Mouse (Mus musculus) hindbrain, embryonic 14.5 days (tissue): Measurements from ENCODE around the gene Plvap. TPM values are rescaled to one million over a fixed set of nuclear protein-coding genes. Genes with fewer than 3 reads are reported as not detected.

Experiments
- ATAC-seq: fragments of 200-750 bp; cut with Nextera tagmentation; 2 replicates; pipeline ENCODE4 v1.8.0; 2017; ENCODE audit warnings: moderate number of reproducible peaks, mild to moderate bottlenecking, moderate TSS enrichment, moderate library complexity; ENCODE audit not compliant: low FRiP score
- DNase-seq: peaks from one replicate; pipeline ENCODE4 v3.0.0-alpha.2; 2015; ENCODE audit warnings: low spot score
- H3K27ac ChIP-seq: fragments of 300-500 bp; sonication (generic); 2 replicates; pipeline ENCODE4 v1.5.1; 2014; ENCODE audit warnings: mild to moderate bottlenecking, moderate library complexity
- H3K27me3 ChIP-seq: fragments of 300-500 bp; sonication (generic); 2 replicates; pipeline ENCODE4 v1.6.1; 2014; ENCODE audit warnings: mild to moderate bottlenecking, low read length, mixed read lengths; ENCODE audit not compliant: control insufficient read depth, insufficient read depth
- H3K36me3 ChIP-seq: fragments of 300-500 bp; sonication (generic); replicated peaks from 2 replicates; pipeline ENCODE4 v1.6.1; 2014; ENCODE audit not compliant: control insufficient read depth, insufficient read depth
- H3K4me1 ChIP-seq: fragments of 300-500 bp; sonication (generic); replicated peaks from 2 replicates; pipeline ENCODE4 v1.6.1; 2014; ENCODE audit warnings: antibody characterized with exemption, low read length, mixed read lengths; ENCODE audit not compliant: control insufficient read depth, insufficient read depth
- H3K4me2 ChIP-seq: fragments of 300-500 bp; sonication (generic); replicated peaks from 2 replicates; pipeline ENCODE4 v1.6.1; 2014; ENCODE audit warnings: mild to moderate bottlenecking, moderate library complexity
- H3K4me3 ChIP-seq: fragments of 300-500 bp; sonication (generic); replicated peaks from 2 replicates; pipeline ENCODE4 v1.5.1; 2014; ENCODE audit warnings: mild to moderate bottlenecking, low read length
- H3K9ac ChIP-seq: fragments of 300-500 bp; sonication (generic); 2 replicates; pipeline ENCODE4 v1.6.1; 2014
- H3K9me3 ChIP-seq: fragments of 300-500 bp; sonication (generic); 2 replicates; pipeline ENCODE4 v1.6.1; 2016; ENCODE audit warnings: low read length; ENCODE audit not compliant: control insufficient read depth
- WGBS: fragments of 180-500 bp; shearing (Covaris S2); extraction: QIAGEN DNeasy Blood & Tissue Kit; methylation state at CpG from one replicate; pipeline ENCODE4 v1.1.7; 2014; 5-methylcytosine and 5-hydroxymethylcytosine counted together
- polyA plus RNA-seq: library from polyadenylated mRNA; unstranded; fragments of >200 nt; fragmentation: Nextera tagmentation; extraction: Ambion mirVana; gene quantifications from 2 replicates; pipeline ENCODE4 v1.2.1, GENCODE M21; 2014

The Plvap gene
- polyA plus RNA-seq, 1 experiment from 2014 or later = 10.5 TPM

DNA sequence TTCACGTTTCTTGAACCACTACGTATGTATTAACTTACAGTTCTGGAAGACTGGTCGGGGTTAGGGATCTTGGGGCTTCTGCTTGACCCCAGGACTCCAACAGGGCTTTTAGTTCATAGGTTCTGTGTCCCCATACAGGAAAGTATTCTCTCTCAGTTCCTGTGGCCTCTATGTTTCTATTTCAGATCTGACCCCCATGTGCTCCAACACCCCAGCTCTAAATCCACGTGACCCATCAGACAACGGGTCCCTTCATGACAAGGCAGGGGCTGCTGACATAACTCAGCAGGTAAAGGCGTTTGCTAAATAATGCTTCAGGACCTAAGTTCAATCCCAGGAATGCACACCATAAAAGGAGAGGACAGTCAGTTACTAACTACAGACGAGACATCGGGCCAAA is 45.8 kb downstream of the Plvap start:
- H3K9ac ChIP-seq = peak overlapping the region; percentile 61
- H3K4me2 ChIP-seq = peak overlapping the region; percentile 74
- 87% methylated on average over 8 of the region's 8 CpGs for WGBS
- no peak overlapping the region for H3K27ac ChIP-seq
- ATAC-seq = no peak
- peaks cover 10% of the 10 kb centered on the region for H3K36me3 ChIP-seq
- H3K4me1 ChIP-seq = peaks cover 28% of the 10 kb centered on the region
- no peaks in the 10 kb centered on the region for H3K27me3 ChIP-seq
- DNase-seq = no peak
- peak overlapping the region; percentile 54 for H3K4me3 ChIP-seq
- no peaks in the 10 kb centered on the region for H3K9me3 ChIP-seq

DNA sequence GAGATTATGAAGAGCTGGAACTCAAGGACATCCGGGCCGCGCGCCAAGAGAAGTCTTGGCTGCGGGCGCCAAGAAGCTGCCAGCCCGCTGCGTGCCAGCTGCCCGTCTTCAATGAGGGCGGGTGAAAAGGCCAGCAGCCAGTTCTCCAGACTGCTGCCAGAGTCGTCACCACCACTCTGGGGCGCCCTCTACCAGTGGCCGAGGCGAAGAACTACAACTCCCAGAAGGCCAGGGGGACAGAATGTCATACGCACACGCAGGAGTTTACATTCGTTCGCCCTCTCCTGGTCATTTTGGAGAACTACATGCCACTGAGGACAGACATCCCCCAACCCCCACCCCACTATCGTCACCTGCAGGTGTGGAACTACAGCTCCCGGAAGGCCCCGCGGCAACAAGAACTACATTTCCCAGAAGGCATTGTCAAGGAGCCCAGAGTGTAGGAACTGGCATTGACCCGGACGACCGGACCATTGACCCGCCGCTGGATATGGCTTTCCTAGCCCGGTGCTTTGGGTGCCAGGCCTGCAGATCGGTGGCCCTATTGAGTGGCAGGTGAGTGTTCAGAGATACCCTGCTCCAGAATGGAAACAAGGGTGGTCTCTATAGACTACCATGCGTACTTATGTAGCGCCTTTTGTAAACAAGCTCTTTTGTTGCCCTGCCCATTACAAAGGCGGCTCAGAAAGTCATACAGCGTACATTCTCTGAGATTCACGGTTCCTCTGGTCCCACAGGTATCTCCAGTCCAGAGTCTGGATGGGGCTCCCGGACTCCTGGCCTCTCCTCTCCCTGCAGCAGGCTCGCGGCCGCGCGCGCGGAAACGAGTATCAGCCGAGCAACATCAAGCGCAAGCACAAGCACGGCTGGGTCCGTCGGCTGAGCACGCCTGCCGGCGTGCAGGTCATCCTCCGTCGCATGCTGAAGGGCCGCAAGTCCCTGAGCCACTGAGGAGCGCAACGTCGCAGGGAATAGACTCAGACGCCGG is 46.7 kb downstream of the Plvap start, which contains the start of gene Mrpl34:
Gene Mrpl34 (plus strand): TSS at position 447 of the 988 bp plus-strand sequence.
- under 1% methylated on average over 59 of the region's 59 CpGs for WGBS
- DNase-seq (peak; percentile 100), ATAC-seq (peak; percentile 73)

DNA sequence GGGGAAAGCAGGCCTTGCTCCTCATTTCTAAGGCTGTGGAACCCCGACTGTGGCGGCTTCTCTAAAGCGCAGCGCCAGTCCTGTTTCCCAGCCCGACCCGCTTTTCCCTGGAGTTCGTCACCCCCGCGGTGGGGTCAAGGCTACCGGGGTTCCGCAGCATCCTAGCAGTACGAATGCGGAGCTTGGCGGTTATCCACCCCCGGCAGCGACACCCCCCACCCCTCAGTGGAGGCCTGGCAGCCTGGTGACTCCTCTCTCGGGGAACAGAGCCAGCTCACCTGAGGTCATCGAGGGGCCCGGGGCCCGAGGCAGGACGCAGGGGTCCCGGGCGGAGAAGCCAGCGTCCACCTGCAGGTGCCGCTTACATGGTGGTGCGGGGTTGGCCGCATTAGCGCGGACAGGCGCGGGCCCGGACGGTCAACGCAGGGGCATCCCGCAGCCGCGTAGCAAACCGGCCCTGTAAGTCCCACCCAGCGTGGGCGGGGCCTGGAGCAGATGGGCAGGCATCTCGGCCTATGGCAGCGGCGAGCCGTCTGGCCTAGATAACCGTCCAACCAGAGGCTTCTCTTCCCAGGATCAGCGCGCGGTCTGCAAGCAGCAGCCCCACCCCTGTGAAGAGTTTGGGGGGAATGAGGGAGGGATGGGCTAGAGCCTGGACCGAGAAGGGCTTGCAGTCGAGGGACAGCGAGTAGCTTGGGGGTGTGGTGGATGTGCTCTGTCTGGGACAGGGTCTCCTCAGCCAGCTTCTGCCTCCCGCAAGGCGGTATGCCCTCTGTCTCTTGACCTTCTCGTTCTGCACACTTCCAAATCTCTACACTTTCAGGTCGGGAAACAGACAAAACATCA is 48.1 kb downstream of the Plvap start, which contains the start of gene Abhd8:
Gene Abhd8 (minus strand): TSS at position 468 of the 846 bp plus-strand sequence.
- DNase-seq = peak; percentile 95
- peak within 1 kb of the TSS; percentile 54 for H3K4me3 ChIP-seq
- no peaks in the 10 kb centered on the region for H3K9me3 ChIP-seq
- H3K36me3 ChIP-seq = peaks cover 29% of the 10 kb centered on the region
- ATAC-seq = peak; percentile 84
- peak within 1 kb of the TSS; percentile 83 for H3K27ac ChIP-seq
- peak within 1 kb of the TSS; percentile 74 for H3K4me2 ChIP-seq
- H3K4me1 ChIP-seq = peaks cover 24% of the 10 kb centered on the region
- H3K9ac ChIP-seq = peak within 1 kb of the TSS; percentile 78
- WGBS = under 1% methylated on average over 55 of the region's 55 CpGs
- H3K27me3 ChIP-seq = no peaks in the 10 kb centered on the region

More for the DNA sequence above, 46.7 kb downstream of the Plvap start, which contains the start of gene Mrpl34:
- H3K4me1 ChIP-seq = peaks cover 19% of the 10 kb centered on the region
- H3K9ac ChIP-seq = peak within 1 kb of the TSS; percentile 78
- peak within 1 kb of the TSS; percentile 74 for H3K4me2 ChIP-seq
- H3K4me3 ChIP-seq = peak within 1 kb of the TSS; percentile 54
- peak within 1 kb of the TSS; percentile 83 for H3K27ac ChIP-seq
- no peaks in the 10 kb centered on the region for H3K9me3 ChIP-seq
- H3K36me3 ChIP-seq = peaks cover 15% of the 10 kb centered on the region
- H3K27me3 ChIP-seq = no peaks in the 10 kb centered on the region

DNA sequence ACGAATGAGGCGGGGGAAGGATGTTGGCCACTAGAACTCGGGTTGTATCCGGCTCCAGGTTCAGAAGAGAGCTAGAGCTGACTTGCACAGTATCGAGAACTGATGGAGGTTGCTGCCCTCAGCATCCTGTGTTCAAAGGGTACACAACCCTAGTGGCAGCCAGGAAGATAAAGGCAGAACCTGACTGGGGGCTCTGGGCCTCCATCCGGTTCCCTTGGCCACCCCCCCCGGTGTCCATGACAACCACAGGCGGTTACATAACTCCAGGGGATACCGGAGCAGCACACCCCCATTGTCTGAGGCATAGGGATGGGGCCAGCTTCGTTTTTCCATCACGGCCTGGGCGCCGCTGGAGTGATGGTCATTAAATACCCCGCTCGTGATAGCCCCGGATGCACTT is 48.8 kb downstream of the Plvap start:
- Histone ChIP-seq H3K4me3 (peak overlapping the region; percentile 54), H3K36me3 (peaks cover 35% of the 10 kb centered on the region), H3K4me1 (peaks cover 24% of the 10 kb centered on the region), H3K27me3 (no peaks in the 10 kb centered on the region), H3K9ac (peak overlapping the region; percentile 78), H3K4me2 (peak overlapping the region; percentile 74), H3K27ac (peak overlapping the region; percentile 64), H3K9me3 (no peaks in the 10 kb centered on the region)
- no peak for DNase-seq
- 2% methylated on average over 16 of the region's 16 CpGs for WGBS
- no peak for ATAC-seq

DNA sequence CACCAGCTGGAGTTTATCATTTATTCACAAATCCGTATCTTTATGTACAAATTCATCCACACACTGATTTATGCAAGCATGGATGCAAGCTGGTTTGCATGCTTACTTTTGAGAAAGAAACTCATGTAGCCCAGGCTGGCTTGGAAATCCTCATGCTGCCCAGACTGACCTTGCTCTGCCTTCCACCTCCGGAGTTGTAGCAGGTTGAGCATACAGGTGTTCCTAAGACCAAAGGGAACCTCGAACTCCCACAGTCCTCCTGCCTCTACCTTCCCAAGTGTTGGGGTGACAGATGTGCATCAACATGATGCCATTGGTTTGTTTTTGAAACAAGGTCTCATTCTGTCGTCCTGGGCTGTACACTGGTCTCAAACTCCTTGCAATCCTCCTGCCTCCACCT is 49.4 kb downstream of the Plvap start:
- Histone ChIP-seq H3K4me1 (peaks cover 24% of the 10 kb centered on the region), H3K27ac (no peak overlapping the region)

DNA sequence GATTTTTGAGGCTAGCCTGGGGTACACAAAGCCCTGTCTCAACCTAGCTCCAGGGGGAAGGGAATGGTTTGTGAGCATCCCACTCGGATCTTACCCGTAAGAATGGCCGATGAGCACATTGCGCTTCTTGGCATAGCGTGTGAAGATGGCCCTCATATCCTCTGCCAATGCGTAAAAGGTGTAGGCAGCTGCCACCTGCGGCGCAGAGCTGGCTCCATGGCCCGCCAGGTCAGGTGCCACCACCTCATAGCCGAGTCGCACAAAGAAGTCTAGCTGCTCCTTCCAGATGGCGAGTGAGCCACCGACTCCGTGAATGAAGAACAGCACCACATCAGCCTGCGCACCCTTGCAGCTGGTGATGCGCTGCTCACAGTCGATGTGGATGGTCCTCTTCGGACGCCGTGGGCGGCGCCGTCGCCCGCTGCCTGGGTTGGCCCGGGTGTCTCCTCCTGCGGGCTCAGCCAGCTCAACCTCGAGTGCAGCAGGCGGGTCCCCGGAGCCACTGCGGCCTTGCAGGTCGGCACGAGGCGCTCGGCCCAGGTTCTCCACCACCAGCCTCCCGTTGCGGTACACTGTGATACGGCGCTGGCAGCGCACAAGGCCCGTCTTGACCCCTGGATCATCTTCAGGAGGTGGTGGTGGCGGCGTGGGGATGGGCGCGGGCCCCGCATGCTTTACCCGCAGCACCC is 50.3 kb downstream of the Plvap start:
- Histone ChIP-seq H3K27me3 (no peaks in the 10 kb centered on the region), H3K36me3 (peaks cover 48% of the 10 kb centered on the region), H3K4me2 (peak overlapping the region; percentile 74; the same call in 1 of the 2 replicates), H3K4me3 (no peak overlapping the region), H3K27ac (no peak overlapping the region), H3K9ac (no peak overlapping the region), H3K9me3 (no peaks in the 10 kb centered on the region), H3K4me1 (peaks cover 24% of the 10 kb centered on the region)
- DNase-seq = no peak
- no peak for ATAC-seq
- WGBS = 82% methylated on average over 47 of the region's 47 CpGs

More for the DNA sequence above, 49.4 kb downstream of the Plvap start:
- H3K36me3 ChIP-seq = peaks cover 39% of the 10 kb centered on the region
- no peak for DNase-seq
- H3K4me2 ChIP-seq = peak overlapping the region; percentile 74
- H3K4me3 ChIP-seq = peak overlapping the region; percentile 54
- H3K27me3 ChIP-seq = no peaks in the 10 kb centered on the region
- ATAC-seq = no peak
- WGBS = 78% methylated on average over 4 of the region's 4 CpGs
- H3K9me3 ChIP-seq = no peaks in the 10 kb centered on the region
- peak overlapping the region; percentile 78 for H3K9ac ChIP-seq

DNA sequence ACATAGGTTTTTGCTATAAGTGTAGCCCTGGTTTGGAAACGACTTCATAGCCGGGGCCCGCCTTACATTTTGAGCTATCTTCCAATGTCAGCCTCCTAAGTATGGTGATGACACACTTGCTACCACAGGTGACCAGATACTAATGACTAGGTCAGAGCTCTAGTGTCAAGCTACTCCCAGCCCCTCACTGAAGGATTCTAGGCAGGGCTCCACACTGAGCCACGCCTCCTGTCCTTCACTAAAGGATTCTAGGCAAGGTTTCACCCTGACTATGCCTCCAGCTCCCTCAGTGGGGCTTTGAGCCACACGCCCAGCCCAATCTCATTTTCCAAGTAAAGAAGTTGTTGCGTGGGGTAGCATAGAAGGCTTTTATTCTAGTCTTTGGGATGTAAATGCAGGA is 50.8 kb downstream of the Plvap start:
- H3K36me3 ChIP-seq = peaks cover 51% of the 10 kb centered on the region
- no peak overlapping the region for H3K4me3 ChIP-seq
- peaks cover 24% of the 10 kb centered on the region for H3K4me1 ChIP-seq
- no peak for DNase-seq
- no peak for ATAC-seq
- no peak overlapping the region for H3K9ac ChIP-seq
- 95% methylated on average over 6 of the region's 6 CpGs for WGBS
- H3K9me3 ChIP-seq = no peaks in the 10 kb centered on the region
- no peak overlapping the region for H3K27ac ChIP-seq
- H3K4me2 ChIP-seq = no peak overlapping the region
- no peaks in the 10 kb centered on the region for H3K27me3 ChIP-seq

DNA sequence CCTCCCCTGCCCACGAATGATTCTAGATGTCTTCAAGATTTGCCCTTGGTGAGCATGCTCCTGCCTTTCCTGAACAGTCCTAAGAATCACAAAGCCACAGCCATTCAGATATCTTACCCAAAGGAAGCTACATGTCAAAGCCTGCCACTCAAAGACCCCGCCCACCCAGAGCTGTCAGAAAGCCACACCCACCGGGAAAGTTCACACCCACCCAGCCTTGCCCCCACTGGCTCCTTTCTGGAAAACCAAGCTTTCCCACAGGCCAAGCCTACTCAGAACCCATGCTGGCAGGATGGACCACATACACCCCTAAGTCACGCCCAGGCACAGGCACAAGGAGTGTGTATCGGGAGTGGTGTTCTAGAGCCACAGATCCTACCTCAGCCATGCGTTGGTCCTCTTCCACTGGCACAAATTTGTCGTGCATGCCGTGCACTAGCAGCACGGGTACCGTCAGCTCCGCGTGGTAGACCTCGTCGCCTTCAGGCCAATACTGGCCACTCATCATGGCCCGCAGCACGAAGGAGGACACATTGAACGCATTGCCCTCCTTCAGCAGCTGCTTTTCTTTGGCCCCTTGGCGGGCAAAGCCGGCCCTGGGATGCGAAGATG is 53.8 kb downstream of the Plvap start:
- no peak overlapping the region for H3K4me2 ChIP-seq
- ATAC-seq (no peak), DNase-seq (no peak)
- 87% methylated on average over 20 of the region's 20 CpGs for WGBS
- H3K9ac ChIP-seq = no peak overlapping the region
- peaks cover 16% of the 10 kb centered on the region for H3K4me1 ChIP-seq
- H3K4me3 ChIP-seq = no peak overlapping the region
- H3K27me3 ChIP-seq = no peaks in the 10 kb centered on the region
- no peak overlapping the region for H3K27ac ChIP-seq
- H3K36me3 ChIP-seq = peaks cover 51% of the 10 kb centered on the region
- no peaks in the 10 kb centered on the region for H3K9me3 ChIP-seq
